Mouse (Mus musculus) erythroblast, embryonic 14.5 days (primary cell): ENCODE results near the gene Nav1.

Experiments used
- GATA1 ChIP-seq: IDR thresholded peaks from 2 replicates; pipeline ENCODE4 v1.6.1; 2012; ENCODE audit warnings: low read length, inconsistent platforms, mixed read lengths
- TAL1 ChIP-seq: IDR thresholded peaks from 3 replicates; pipeline ENCODE4 v1.6.1; 2012; ENCODE audit warnings: low read length, inconsistent platforms, mixed read lengths

- TF ChIP-seq GATA1 (no peak), TAL1 (no peak)
Measured at GRCm38 (mm10) chr1:135593560-135594278, 13.4 kb downstream of the Nav1 start.
